Mouse (Mus musculus) E14TG2a.4 (cell line): Measurements from ENCODE around the gene Csrp2.

Source experiments
- H3K27me3 ChIP-seq: 2 replicates; pipeline ENCODE4 v1.6.1; 2014; ENCODE audit warnings: low read length, control low read depth; ENCODE audit not compliant: insufficient read depth
- H3K36me3 ChIP-seq: 2 replicates; pipeline ENCODE4 v1.6.1; 2014; ENCODE audit warnings: low read length, control low read depth; ENCODE audit not compliant: insufficient read depth
- H3K4me1 ChIP-seq: replicated peaks from 2 replicates; pipeline ENCODE4 v1.6.1; 2014; ENCODE audit warnings: low read depth, low read length, control low read depth
- H3K4me3 ChIP-seq: replicated peaks from 2 replicates; pipeline ENCODE4 v1.5.1; 2014; ENCODE audit warnings: mild to moderate bottlenecking, low read length
- H3K9me3 ChIP-seq: 2 replicates; pipeline ENCODE4 v1.6.1; 2014; ENCODE audit warnings: low read length, control low read depth
- CTCF ChIP-seq: conservative IDR thresholded peaks from 2 replicates; pipeline ENCODE4 v1.5.1; 2014; ENCODE audit warnings: low read length
- NANOG ChIP-seq: IDR thresholded peaks from 2 replicates; pipeline ENCODE4 v1.6.1; 2014; ENCODE audit warnings: borderline replicate concordance, low read length, mixed read lengths
- POU5F1 ChIP-seq: IDR thresholded peaks from 2 replicates; pipeline ENCODE4 v1.6.1; 2014; ENCODE audit warnings: low read length, borderline replicate concordance

The Csrp2 gene

GRCm38 (mm10) chr10:110951112-110951511 lies 31.5 kb downstream of the Csrp2 start:
- Histone ChIP-seq H3K4me3 (no peak overlapping the region), H3K27me3 (no peaks in the 10 kb centered on the region), H3K36me3 (peaks cover 52% of the 10 kb centered on the region), H3K4me1 (peaks cover 21% of the 10 kb centered on the region), H3K9me3 (no peaks in the 10 kb centered on the region)
- TF ChIP-seq CTCF (no peak), POU5F1 (no peak), NANOG (no peak)

- TF ChIP-seq CTCF (no peak), POU5F1 (no peak), NANOG (no peak)
- no peaks in the 10 kb centered on the region for H3K27me3 ChIP-seq
These were observed 32.2 kb downstream of the Csrp2 start for GRCm38 (mm10) chr10:110951748-110952147.

GRCm38 (mm10) chr10:110952271-110952670 lies 32.7 kb downstream of the Csrp2 start:
- TF ChIP-seq NANOG, result no peak
- no peak for TF ChIP-seq POU5F1
- TF ChIP-seq CTCF, result no peak

More at GRCm38 (mm10) chr10:110951748-110952147, 32.2 kb downstream of the Csrp2 start:
- Histone ChIP-seq H3K36me3 (peaks cover 52% of the 10 kb centered on the region), H3K4me3 (no peak overlapping the region), H3K4me1 (peaks cover 21% of the 10 kb centered on the region), H3K9me3 (no peaks in the 10 kb centered on the region)

GRCm38 (mm10) chr10:110952937-110953451 lies 33.4 kb downstream of the Csrp2 start:
- Histone ChIP-seq H3K4me3 (no peak overlapping the region), H3K27me3 (no peaks in the 10 kb centered on the region), H3K36me3 (peaks cover 46% of the 10 kb centered on the region), H3K9me3 (no peaks in the 10 kb centered on the region), H3K4me1 (peaks cover 21% of the 10 kb centered on the region)
- TF ChIP-seq POU5F1 (no peak), CTCF (no peak), NANOG (no peak)

More at GRCm38 (mm10) chr10:110952271-110952670, 32.7 kb downstream of the Csrp2 start:
- Histone ChIP-seq H3K9me3 (no peaks in the 10 kb centered on the region), H3K4me3 (no peak overlapping the region), H3K36me3 (peaks cover 53% of the 10 kb centered on the region), H3K4me1 (peaks cover 21% of the 10 kb centered on the region), H3K27me3 (no peaks in the 10 kb centered on the region)

GRCm38 (mm10) chr10:110958879-110959278 lies 39.3 kb downstream of the Csrp2 start:
- TF ChIP-seq POU5F1, result no peak
- H3K9me3 ChIP-seq, result no peaks in the 10 kb centered on the region
- H3K36me3 ChIP-seq, result peaks cover 38% of the 10 kb centered on the region
- no peaks in the 10 kb centered on the region for H3K4me1 ChIP-seq
- H3K4me3 ChIP-seq, result no peak overlapping the region
- H3K27me3 ChIP-seq, result no peaks in the 10 kb centered on the region

- no peak for TF ChIP-seq POU5F1
- TF ChIP-seq CTCF, result no peak
- no peak for TF ChIP-seq NANOG
- Histone ChIP-seq H3K27me3 (no peaks in the 10 kb centered on the region), H3K36me3 (peaks cover 37% of the 10 kb centered on the region), H3K9me3 (no peaks in the 10 kb centered on the region), H3K4me3 (no peak overlapping the region), H3K4me1 (no peaks in the 10 kb centered on the region)
These were observed 40.2 kb downstream of the Csrp2 start for GRCm38 (mm10) chr10:110959781-110960180.

GRCm38 (mm10) chr10:110960841-110961240 lies 41.3 kb downstream of the Csrp2 start:
- Histone ChIP-seq H3K9me3 (no peaks in the 10 kb centered on the region), H3K36me3 (peaks cover 30% of the 10 kb centered on the region), H3K27me3 (no peaks in the 10 kb centered on the region), H3K4me1 (no peaks in the 10 kb centered on the region), H3K4me3 (no peak overlapping the region)
- TF ChIP-seq CTCF (no peak), NANOG (no peak), POU5F1 (no peak)

- no peaks in the 10 kb centered on the region for H3K9me3 ChIP-seq
- no peak for TF ChIP-seq POU5F1
- peak; percentile 20 for TF ChIP-seq CTCF
- no peak for TF ChIP-seq NANOG
- H3K4me3 ChIP-seq, result no peak overlapping the region
- no peaks in the 10 kb centered on the region for H3K27me3 ChIP-seq
- H3K36me3 ChIP-seq, result peaks cover 28% of the 10 kb centered on the region
- H3K4me1 ChIP-seq, result no peaks in the 10 kb centered on the region
These were observed 42.6 kb downstream of the Csrp2 start for GRCm38 (mm10) chr10:110962172-110962571.

GRCm38 (mm10) chr10:110971044-110971443 lies 51.5 kb downstream of the Csrp2 start:
- Histone ChIP-seq H3K4me1 (peaks cover 6% of the 10 kb centered on the region; the same call in 1 of the 2 replicates), H3K27me3 (no peaks in the 10 kb centered on the region), H3K4me3 (no peak overlapping the region), H3K9me3 (no peaks in the 10 kb centered on the region), H3K36me3 (peaks cover 53% of the 10 kb centered on the region)
- TF ChIP-seq CTCF (no peak), POU5F1 (no peak), NANOG (no peak)
